Mouse (Mus musculus): ENCODE results near the gene Ifna7.

The Ifna7 gene

GRCm38 (mm10) chr4:88841438-88841911 lies 25.4 kb downstream of the Ifna7 start, which contains the start of gene Ifna4:
Ifna4 (plus strand) TSS chr4:88841861.
- DNase-seq = no peak

DNA sequence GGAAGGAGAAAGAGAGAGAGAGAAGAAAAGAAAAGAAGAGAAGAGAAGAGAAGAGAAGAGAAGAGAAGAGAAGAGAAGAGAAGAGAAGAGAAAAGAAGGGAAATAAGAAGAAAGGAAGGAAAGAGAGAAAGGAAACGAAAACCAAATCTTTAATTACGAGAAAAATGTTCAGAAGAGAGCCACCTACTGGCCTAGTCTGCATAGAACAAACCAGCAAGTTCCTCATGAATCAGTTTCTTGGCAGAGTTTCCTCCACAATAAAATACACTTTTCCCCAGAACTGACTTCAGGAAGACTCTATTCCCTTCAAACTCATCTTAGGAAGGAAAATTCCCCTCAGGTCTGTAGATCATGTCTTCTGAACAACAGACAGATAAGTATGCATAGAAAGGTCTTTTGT lies 29.3 kb downstream of the Ifna7 start:
- DNase-seq = no peak

GRCm38 (mm10) chr4:88849698-88850097 lies 33.7 kb downstream of the Ifna7 start, which contains the start of gene Ifna1:
Ifna1 (plus strand) TSS chr4:88850087.
- DNase-seq = no peak

GRCm38 (mm10) chr4:88851026-88851763 lies 35.2 kb downstream of the Ifna7 start:
- DNase-seq = no peak

DNA sequence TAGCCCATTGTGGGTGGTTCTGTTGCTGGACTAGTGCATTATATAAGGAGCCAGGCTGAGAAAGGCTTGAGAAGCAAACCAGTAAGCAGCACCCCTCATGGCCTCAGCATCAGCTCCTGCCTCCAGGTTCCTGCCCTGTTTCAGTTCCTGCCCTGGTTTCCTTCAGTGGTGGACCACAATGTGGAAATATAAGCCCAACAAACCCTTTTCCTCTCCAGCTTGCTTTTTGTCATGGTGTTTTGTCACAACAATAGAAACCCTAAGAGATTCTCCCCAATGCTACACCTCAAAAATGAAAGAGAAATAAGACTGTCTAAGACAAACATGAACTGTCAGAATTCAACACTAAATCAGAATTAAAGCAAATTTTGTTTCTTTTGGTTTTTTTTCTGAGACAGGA lies 43.2 kb downstream of the Ifna7 start:
- DNase-seq = no peak

DNA sequence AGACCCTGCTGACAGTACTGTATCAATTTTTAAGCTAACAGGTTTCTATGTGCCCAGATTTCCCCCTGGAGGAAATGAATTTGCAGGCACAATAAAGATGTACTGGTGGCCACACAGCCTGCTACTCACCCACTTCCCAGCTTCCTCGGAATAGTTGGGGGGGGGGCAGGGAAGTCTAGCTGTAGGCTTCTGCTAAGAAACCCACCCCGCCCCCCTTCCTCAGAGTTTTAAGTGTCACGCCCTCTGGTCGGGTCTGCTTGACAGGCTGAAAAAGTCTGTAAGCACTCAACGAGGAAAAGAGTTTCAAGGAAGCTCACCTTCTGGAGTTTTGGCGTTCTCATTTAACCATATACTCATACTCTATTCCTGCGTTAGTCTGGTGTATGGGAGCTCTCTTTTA lies 47.3 kb downstream of the Ifna7 start:
- DNase-seq = no peak

DNA sequence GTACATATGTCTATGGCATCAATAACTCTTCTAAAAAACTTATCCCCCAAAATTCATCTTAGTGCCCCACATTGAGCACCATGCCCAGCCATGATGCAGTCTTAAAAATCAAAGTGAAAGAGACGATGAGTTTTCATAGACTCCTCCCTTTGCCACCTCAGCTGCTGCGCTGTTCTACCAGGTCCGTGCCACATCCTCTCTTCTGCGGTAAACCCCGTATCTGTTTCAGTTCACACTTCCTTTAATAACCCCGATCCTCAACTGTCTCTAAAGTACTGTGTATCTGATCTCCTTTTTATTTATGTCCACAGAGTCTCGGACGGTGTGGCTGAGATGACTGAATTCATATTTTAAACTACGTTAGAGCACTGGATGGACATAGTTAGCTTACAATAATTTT lies 48.6 kb downstream of the Ifna7 start:
- peak; percentile 72 for DNase-seq

DNA sequence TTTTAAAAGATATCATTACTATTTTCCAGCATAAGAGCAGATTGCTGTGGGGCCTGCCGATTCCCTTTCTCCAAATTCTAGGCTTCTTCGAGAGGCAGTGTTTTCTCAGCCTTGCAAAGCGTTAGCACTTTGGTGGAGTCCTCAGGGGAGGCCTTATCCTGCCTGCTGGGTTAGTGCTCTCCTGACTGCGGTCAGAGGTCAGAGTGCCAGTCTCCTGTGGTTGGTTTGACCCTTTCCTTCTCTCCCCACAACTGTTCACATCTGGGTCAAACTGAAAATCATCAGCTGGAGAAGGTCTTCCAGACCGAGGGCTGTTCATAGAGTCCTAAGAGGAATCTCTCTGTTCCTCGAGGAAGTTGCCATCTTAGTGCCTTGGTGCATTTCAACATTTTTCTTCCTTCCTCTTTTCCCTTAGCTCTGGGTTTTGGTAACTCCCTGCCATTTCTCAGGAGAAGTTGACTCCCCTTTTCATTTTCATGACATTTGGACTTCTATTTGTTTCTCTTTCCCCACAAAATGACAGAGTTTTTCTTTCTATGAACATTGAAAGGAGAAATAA lies 49.1 kb downstream of the Ifna7 start:
- DNase-seq = no peak
